Mouse (Mus musculus) spleen, adult 18-20 months (tissue): Measurements from ENCODE around the gene Gpc6.

Experiments
- DNase-seq, 2 experiments: peaks; one replicate each; pipeline ENCODE4 v3.0.0; 2022; ENCODE audit warnings: mixed read lengths in 2 of 2

Gpc6 gene

DNA sequence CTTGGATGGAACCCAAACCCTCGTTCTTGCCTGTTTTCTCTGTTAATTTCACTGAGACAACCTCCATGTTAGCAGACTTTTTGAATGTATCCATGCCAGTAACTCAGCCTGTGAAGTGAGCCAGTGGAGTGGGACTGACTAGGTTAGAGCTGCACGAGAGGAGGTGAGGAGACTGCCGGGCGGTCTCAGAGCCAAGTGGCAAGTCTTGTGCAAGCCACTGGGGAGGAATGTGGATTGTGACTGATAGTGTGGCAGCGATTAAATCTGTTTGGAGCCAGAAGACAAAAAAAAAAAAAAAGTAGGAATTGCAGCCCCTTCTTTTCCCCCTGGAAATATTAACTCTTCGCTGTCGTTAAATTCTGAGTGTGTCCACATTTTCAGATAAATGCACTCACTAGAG, 831.4 kb downstream of the Gpc6 start:
- no peak for DNase-seq

DNA sequence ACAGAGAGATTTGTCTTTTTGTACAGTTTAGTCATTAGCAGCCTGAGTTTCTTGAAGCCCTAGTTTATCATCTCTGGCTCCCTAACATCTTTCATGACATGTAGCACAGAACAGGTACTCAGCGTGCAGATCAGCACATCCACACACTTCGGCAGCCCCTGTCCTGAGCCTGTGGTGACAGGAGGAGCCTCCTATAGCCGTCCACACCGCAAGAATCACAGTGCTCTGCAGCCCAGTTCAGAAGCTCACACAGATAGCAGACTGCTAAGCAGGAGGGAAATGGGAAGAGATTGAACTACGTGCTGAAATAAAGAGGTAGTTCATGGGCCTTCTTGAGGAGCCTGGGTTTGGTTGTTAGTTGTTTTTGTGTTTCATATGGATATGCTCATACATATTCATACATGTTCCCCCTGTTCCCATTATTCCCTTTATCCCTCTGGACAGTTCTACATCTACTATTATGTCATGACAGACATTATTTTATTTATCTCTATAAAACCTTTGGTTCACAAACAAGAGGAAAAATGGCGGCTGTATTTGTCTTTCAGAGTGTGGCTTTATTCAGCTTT, 832.8 kb downstream of the Gpc6 start:
- DNase-seq: no peak

DNA sequence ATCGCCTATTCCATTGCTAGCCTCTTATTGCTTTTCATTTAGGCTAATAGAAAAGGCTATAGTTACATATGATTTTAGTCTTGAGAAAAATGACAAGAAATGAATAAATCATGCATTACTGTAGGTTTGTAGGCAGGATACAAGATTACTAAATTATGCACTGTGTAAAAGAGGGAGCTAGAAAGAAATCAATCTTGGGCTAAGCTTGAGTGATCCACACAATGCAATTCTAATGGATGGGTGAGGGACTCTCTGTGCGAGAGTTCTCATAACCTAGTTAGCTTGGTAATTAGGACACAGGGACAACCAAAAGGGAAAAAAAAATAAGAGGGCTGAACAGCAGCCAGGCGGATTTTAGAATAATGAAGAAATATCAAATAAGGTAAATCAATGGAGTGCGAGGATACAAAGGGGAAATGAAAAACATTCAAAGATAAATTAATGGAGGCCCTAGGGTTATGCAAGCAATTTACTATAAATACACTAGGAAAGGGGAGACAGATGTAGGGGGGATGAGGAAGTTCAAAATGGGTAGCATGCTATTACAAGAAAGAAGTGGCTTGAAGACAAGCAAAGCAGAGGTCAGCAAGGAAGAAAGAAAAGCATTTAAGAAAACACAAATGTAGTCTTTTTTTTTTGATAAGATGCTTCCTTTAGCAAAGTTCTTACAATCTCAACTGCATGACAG, 835.9 kb downstream of the Gpc6 start:
- no peak for DNase-seq

DNA sequence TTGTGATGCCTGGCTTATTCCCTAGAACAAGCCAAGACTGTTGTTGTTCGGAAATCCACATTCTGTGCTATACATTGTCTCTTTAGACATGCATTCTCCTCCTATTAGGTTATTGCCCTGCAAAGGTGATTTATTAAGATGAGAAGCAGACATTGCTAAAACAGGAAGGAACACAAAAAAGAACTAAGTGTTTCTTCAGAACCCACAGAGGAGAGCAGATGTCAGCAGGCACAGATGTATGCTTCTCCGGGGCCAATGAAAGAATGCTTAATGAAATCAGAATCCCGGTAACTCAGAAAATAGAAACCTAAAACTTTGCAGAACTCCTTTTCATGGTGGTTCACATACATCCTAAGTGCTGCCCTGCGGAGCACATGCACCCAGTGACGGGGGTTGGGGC, 837.8 kb downstream of the Gpc6 start:
- no peak for DNase-seq

DNA sequence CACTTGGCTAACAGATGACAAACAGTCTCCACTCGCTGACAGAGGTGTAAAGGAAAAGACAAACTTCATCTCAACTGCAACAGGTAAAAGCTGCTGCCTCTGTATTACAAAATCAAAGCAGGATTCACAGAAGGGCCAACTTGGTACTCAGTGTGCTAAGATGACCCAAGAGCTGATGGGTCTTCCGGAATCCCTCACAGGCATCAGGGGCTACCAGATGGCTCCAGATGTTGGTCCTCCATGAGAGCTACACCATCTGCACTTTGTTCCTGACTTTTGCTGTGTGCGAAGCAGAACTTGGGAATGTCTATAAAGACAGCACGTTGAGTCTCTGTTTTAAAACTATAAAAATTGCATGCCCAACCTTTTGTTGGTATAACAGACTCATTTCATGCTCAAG, 842.7 kb downstream of the Gpc6 start:
- no peak for DNase-seq

DNA sequence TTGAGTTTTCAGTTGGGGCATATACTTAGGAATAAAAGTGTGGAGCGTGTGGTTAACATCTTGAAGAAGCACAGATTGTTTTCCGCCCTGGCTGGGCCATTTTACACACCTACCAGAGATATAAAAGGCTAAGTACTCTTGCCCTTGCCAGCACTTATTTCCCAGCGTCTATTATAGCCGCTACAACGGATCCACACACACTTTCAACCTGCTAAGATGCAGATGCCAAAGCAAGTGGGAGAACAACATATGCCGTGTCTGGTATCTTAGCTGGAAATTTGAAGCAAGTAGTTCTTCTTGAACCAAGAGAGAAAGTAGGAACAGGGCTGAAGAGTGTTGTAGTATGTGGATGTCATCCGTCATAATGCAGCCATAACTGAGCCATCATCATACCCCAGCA, 843.6 kb downstream of the Gpc6 start:
- DNase-seq: no peak

DNA sequence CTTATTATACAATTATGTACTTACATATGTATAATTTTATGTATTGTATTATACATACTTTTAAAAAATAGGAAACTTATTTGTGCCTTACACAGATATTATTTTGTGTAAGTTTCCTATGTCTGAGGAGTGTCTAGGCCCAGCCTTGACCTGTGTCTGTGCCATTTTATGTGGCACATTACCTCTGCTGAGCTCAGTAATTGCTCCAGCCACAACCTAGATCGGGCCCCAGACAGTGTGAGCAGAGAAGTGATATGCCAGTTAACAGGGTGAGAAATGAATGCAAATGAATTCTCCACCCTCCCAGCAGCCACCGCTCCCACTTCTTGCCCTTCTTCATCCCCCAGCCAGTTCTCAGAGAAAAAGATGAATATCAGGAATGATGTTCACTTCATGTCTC, 848.3 kb downstream of the Gpc6 start:
- no peak for DNase-seq

DNA sequence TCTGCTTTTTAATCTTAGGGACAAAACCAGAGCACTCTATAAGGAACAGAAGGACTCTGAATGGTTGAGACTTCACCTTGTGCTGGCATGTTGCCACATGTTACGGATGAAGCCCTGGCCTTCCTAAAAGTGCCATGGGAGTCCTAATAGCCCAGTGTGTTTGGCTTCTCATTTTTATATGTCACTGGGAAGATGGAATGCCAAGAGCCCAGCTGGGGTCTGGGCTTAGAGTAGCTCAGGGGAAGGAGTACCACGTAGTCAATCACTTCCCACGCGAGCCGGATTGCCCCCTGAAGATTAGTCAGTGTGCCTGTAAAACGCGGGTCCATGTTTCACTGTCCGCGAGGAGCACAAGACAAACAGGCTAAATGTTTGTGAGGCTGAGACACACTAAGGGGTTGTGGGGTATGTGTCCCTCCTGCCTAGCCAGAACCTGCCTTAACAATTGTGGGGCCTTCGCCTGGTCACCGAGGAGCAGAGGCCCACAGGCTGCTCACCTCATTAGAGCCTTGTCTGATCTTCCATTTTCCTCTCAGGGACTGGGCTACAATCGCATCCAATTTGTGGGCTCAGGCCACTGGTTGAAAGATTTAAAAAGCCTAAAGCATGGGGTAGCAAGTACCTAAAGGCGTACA, 852.9 kb downstream of the Gpc6 start:
- no peak for DNase-seq

DNA sequence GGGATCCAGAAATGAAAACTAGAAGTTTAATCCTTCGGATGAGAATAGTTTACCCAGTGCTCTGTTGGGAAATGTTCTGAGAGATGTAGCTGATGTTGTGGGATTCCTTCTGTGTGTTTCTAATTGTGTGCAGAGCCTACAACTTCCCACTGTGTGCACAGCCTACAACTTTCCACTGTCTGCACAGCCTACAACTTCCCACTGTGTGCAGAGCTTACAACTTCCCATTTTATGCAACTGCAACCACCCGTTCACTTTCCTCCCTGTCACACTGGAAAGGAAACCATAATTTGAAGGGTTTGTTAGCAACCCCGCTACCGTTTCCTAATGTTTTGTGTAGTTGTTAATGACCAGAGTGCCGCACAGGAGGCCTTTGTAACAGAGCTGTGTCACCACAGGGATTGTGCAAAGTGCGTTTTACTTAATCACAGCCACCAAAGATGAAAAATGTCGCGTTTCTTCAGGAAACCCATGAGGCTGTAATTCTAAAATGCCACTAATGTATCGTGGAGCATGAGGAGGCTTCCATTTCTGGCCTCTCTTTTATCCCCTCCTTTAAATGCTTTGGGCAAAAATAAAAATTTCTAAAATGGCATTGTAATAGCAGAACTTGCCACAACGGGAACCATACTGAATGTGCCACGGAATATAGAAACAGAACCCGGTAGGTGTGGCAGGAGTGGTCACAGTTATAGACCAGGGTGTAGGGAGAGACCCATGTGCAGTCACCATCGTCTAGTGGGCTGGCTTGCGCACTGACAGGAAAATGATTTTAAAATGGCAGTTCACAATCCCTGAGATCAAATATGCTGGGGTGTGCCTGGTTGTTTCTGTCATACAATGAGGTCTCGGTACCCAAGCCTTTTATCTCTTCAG, 853.7 kb downstream of the Gpc6 start:
- DNase-seq: no peak

DNA sequence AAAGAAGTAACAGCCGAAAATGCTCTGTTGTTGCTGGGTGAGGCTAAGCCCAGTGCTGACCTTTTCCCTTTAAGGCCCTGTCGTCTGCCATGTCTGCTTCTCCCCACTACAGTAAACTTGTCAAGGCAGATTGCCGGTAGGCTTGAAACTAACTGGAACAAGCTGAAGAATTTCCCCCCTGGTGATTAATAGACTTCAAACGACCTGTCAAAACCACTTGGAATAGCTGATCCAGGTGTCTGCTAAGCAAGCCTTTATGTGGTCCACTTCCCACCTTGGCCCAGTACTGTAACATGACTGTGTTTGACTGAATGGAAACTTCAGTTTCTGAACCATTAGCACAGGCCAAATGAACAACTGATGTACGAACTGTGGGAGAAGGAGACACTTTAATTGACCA, 856.6 kb downstream of the Gpc6 start:
- DNase-seq: no peak

DNA sequence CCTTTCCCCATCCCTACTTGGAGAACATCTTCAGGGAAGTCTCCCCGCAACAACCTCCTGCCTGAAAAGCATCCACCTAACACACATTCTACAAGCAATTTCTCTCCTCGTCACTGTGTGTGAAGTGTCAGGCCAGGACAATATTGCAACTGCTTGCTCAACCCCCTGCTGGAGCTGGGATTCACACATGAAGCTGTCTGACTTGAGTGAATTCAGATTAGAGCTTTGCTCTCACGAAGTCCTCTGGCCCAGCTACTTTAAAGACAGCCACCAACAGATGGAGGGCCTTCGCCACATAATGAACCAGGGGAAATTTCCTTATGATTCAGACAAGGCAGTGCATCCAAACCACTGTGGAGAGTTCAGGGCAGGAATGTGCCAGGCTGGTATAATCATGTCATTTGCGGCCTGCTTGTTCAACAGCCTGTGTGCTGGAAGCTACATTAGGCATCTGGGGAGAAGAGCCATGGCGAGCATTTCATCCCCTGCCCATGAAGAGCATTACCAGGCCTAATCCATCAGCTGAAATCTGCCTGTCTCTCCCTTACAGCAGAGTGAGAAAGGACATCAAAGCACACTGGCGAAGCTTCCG, 858.7 kb downstream of the Gpc6 start:
- no peak for DNase-seq

DNA sequence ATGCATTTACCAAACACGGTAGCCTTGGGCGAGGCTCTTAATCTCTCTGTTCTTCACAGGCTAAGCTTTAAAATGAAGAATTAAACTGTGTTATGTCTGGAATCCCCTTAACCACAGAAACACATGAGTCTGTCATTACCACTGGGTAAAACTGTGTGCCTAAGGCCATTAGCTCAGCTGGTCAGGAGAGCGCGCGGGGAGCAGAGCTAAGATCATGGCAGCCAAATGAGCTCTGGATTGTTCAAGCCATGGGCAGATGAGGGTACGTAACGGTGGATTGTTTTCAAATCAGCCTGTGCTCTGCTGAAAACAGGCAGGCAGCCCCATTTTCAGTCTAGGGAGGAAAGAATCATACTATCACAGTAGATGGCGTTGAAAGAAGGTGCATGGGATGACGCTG, 859.8 kb downstream of the Gpc6 start:
- no peak for DNase-seq

DNA sequence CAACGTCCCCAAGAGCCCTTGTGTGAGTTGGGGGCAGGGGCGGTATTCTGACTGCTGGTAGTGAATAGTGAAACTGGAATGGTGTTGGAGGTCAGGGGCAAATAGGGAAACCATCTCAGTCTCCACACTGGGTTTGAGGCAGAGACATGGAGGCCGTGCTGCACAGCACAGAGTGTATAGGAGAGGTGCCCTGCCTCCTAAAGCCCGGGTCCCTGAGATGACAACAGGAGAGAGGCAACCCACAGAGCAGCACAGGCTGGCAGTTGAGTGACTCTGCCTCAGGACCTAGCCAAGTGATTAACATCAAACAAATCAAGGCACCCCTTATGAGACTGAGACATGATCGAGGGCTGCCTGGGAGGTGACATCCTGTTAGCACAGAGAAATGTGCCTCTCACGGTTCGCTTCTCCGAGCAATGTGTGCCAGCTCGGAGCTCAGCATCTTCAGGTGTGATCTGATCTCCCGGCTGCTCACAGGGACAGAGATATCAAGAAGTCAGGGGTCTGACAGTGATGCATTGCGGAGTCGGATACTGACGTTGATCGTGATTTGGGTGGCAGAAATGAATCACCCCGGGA, 860.5 kb downstream of the Gpc6 start:
- DNase-seq: no peak

DNA sequence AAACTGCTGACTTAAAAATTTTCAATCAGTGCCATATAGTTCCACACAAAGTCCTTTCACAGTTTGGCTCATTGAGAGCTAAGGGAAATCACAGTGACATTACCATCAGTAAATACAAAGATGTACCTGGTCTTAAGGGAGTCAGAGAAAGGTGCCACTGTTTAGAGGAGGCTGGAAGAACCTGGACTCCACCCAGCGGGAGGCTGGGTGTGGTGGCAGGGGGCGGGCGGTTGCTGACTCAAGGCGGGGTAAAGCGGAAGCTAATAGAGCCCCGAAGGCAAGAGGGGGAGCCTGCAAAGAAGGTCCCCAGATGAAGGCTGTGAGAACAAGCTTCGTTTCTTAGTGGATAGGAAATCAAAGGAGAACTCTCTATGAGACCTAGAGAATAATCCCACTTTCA, 861.5 kb downstream of the Gpc6 start:
- no peak for DNase-seq

DNA sequence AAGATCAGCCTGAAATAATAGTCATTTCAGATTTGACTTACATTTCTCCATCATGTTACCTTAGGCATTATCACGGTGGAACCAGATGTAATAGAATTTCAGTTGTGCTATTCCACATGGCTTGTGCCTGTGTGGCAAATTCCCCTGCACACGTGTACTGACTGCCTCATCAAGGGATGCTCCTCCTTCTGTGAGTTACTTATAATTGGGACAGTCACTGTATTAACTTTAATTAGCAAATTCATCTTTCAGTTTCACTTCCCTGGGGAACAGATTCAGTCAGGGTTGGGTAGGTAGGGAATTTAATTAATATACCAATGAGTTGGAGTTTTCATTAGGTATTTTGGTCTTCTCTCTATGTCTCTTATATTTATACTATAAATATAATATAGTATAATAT, 869.8 kb downstream of the Gpc6 start:
- no peak for DNase-seq

DNA sequence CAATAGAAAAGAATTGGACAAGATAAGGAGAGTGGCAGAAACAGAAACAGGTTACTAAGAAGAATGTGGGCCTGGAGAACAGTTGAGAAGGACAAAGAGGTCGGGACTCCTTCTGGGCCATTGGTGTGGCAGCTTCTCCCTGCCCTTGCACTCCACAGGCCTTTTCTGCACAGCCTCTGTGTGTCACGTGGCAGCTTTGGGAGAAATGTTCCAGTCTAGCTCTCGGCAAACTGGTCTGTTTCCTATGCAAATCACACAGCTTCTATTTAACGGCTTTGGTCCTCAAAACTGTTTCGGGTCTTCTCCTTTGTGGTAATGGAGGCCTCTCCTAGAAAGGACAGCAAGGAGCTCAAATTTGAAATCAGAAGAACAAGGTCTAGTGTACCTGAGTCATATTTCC, 871.5 kb downstream of the Gpc6 start:
- DNase-seq: no peak

DNA sequence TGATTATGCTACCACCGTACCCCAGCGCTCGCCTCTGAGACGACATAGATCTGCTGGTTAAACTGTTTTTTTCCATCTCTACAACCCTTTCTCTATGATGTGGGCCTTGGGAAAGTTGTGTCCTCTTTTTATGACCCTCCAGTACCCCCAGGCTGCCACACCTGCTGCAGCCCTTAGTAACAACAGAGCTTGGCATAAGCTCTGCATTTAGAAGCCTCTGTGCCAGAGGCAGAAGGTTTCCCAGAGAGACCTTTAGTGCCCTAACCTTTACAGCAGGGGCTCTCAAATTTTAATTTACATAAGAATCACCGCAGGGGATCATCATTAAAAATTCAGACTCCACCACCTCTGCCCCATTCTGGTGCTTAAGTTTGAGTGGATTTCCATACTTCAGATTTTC, 875.3 kb downstream of the Gpc6 start:
- no peak for DNase-seq

DNA sequence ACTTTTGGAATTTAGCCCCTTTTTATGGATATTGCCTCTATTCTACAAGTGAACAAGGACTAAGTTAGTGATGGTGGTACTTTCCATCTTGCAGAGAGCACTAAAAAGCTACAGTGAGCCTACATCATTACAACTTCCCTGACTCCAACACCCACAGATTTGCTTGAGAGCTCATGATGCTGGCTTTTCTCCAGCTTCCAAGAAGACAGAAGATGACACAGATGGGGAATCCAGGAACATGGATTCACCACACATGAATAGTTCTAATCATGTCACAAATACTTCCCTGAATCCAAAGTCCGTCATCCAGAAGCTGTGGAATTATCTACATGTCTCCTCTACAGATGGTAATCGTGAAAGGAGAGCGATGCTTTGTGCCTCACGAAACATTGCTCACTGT, 882.7 kb downstream of the Gpc6 start:
- DNase-seq: no peak

DNA sequence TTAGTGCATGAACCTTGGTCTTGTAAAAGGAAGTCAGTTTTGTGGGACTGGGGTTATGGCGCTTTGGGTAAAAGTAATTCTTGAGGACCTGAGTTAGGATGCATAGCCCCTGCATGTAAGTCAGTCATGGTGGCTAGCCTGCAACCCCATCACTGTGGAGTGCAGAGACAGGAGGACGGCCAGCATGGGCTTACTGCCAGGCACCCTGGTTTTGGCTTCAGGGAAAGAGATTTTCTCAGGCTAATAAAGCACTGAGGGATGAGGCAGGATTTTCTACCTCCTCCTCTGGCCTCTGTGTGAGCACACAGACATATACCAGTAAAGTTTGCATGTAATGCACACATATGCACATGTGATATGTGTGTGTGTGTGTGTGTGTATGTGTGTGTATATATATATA, 883.2 kb downstream of the Gpc6 start:
- no peak for DNase-seq

DNA sequence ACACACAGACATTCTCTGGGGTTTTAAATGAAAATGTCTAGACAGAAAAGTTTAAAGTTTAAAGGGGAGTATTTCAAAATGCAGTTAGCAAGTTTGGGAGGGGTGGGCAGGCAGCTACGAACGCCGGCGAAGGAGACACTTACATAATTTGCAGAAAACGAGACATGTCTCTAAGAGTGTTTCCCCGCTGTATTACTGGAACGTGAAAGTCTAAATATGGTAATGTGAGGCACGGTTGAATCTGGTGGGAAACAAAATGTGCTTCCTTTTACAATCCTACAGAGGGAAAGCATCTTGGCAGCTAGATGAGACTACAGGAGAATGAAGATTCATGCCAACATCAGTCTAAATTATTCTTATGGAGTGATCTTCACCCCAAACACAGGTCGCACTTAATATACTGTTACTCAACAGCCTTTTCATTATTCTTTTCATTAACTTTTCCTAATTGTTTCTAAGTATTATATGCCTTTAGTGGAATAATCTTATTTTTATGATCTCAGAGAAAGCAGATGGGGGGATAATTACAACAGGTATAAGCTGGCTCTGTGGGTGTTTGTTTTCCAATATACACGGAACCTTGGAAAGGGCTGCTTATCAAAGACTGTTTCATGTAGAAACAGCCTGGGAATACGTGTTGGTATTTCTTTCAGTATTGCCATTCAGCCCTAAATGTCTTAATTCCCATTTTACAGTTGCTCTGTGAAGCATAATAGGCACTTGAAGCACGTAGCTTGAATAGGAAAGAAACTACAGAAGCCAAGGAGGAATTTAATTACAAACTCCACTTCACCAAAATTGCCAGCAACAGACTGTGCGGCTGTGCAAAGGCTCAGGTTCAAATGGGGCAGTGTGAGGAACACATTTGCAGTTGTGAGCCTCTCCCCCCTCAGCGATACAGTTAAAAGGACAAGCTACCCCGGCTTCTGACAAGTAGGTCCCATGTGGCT, 885.5 kb downstream of the Gpc6 start:
- DNase-seq: no peak

DNA sequence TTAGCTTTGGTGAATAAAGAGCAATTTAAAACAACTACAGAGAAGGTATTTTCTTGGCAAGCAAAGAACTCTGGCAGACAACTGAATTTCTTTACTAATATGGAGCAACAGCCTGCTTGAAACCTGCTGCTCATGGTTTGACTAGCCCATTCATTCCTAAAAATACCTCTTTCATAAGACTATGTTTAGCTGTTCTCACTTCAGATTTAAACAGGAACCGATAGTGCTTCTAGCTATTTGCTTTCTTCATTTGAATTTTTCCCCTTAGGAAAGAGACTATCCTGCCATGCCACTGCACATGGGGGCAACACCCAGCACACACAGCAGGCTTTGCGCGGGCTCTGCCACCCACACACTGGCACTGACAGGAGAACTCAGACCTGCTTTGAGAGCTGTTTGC, 888.4 kb downstream of the Gpc6 start:
- DNase-seq: no peak

DNA sequence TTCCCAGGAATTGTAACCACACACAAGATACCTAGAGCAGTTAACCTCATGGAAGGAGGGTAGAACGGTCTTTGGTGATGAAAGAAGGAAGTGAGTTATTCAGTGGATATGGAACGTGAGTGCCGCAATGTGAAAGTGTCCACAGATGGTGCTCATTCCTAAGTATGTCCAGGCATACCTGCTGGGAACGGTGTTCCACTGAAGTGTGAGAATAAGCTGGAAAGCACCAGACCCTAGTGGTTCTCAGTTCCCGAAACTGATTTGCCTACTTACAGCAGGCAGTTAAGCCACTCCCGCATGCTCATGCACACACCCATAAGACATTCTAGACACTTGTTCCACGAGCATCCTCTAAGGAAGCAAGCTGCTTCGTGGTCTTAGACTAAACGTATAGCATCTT, 890.9 kb downstream of the Gpc6 start:
- no peak for DNase-seq
